Mouse (Mus musculus) limb, embryonic 12.5 days (tissue): Measurements from ENCODE around the gene Stk25. TPM values are rescaled to one million over a fixed set of nuclear protein-coding genes. Genes with fewer than 3 reads are reported as not detected.
A peak's percentile ranks its signal among the peaks of the same experiment; 100 is the strongest.

Source experiments
- ATAC-seq: fragments of 200-750 bp; cut with Nextera tagmentation; 2 replicates; pipeline ENCODE4 v1.8.0; 2017; ENCODE audit warnings: low read depth, moderate TSS enrichment; ENCODE audit not compliant: insufficient number of reproducible peaks, insufficient read depth, low FRiP score, low TSS enrichment
- H3K27ac ChIP-seq: fragments of 300-500 bp; sonication (generic); 2 replicates; pipeline ENCODE4 v1.5.1; 2016; ENCODE audit warnings: mild to moderate bottlenecking, moderate library complexity
- H3K27me3 ChIP-seq: fragments of 300-500 bp; sonication (generic); 2 replicates; pipeline ENCODE4 v1.6.1; 2016; ENCODE audit warnings: mild to moderate bottlenecking, moderate library complexity
- H3K36me3 ChIP-seq: fragments of 300-500 bp; sonication (generic); 2 replicates; pipeline ENCODE4 v1.6.1; 2016; ENCODE audit warnings: mild to moderate bottlenecking, moderate library complexity
- H3K4me1 ChIP-seq: fragments of 300-500 bp; sonication (generic); replicated peaks from 2 replicates; pipeline ENCODE4 v1.6.1; 2016
- H3K4me2 ChIP-seq: fragments of 300-500 bp; sonication (generic); 2 replicates; pipeline ENCODE4 v1.6.1; 2016; ENCODE audit warnings: mild to moderate bottlenecking, moderate library complexity
- H3K4me3 ChIP-seq: fragments of 300-500 bp; sonication (generic); replicated peaks from 2 replicates; pipeline ENCODE4 v1.5.1; 2016; ENCODE audit warnings: mild to moderate bottlenecking
- H3K9ac ChIP-seq: fragments of 300-500 bp; sonication (generic); replicated peaks from 2 replicates; pipeline ENCODE4 v1.6.1; 2016; ENCODE audit warnings: mild to moderate bottlenecking, moderate library complexity
- H3K9me3 ChIP-seq: fragments of 300-500 bp; sonication (generic); 2 replicates; pipeline ENCODE4 v1.6.1; 2016; ENCODE audit warnings: mild to moderate bottlenecking, moderate library complexity
- WGBS: fragments of 180-500 bp; shearing (Covaris S2); methylation state at CpG from one replicate; pipeline ENCODE4 v1.1.7; 2016; 5-methylcytosine and 5-hydroxymethylcytosine counted together
- polyA plus RNA-seq: library from polyadenylated mRNA; unstranded; fragments of >200 nt; fragmentation: Nextera tagmentation; extraction: Ambion mirVana; gene quantifications from 2 replicates; pipeline ENCODE4 v1.2.1, GENCODE M21; 2016

Stk25 gene
- polyA plus RNA-seq, 1 experiment from 2014 or later = 194 TPM

- no peak for ATAC-seq
- 92% methylated on average over 8 of the region's 8 CpGs for WGBS
- H3K27me3 ChIP-seq = peaks cover 11% of the 10 kb centered on the region; the same call in 1 of the 2 replicates
- no peak overlapping the region for H3K27ac ChIP-seq
- peaks cover 20% of the 10 kb centered on the region for H3K36me3 ChIP-seq
- H3K9me3 ChIP-seq = no peaks in the 10 kb centered on the region
- no peak overlapping the region for H3K9ac ChIP-seq
- H3K4me3 ChIP-seq = no peak overlapping the region
- H3K4me2 ChIP-seq = no peak overlapping the region
- peaks cover 10% of the 10 kb centered on the region for H3K4me1 ChIP-seq
Measured at GRCm38 (mm10) chr1:93691106-93691505, 32.6 kb upstream of the Stk25 start.

GRCm38 (mm10) chr1:93689901-93690496 lies 31.5 kb upstream of the Stk25 start:
- WGBS = 76% methylated on average over 7 of the region's 7 CpGs
- H3K36me3 ChIP-seq = peaks cover 9% of the 10 kb centered on the region
- ATAC-seq = no peak

GRCm38 (mm10) chr1:93688154-93688553 lies 29.7 kb upstream of the Stk25 start:
- H3K9ac ChIP-seq = no peak overlapping the region
- H3K27ac ChIP-seq = no peak overlapping the region
- peaks cover 11% of the 10 kb centered on the region for H3K4me1 ChIP-seq
- no peak for ATAC-seq
- H3K4me3 ChIP-seq = no peak overlapping the region
- no peak overlapping the region for H3K4me2 ChIP-seq
- 0 out of 2 replicates have a peak, but pooled peaks cover 3% of the 10 kb centered on the region for H3K36me3 ChIP-seq
- peaks cover 30% of the 10 kb centered on the region; the same call in 1 of the 2 replicates for H3K27me3 ChIP-seq
- no peaks in the 10 kb centered on the region for H3K9me3 ChIP-seq
- WGBS = 90% methylated on average over 8 of the region's 8 CpGs

More at GRCm38 (mm10) chr1:93689901-93690496, 31.5 kb upstream of the Stk25 start:
- Histone ChIP-seq H3K9me3 (no peaks in the 10 kb centered on the region), H3K4me3 (no peak overlapping the region), H3K4me2 (no peak overlapping the region), H3K27ac (no peak overlapping the region), H3K27me3 (peaks cover 19% of the 10 kb centered on the region; the same call in 1 of the 2 replicates), H3K9ac (no peak overlapping the region), H3K4me1 (peaks cover 11% of the 10 kb centered on the region)

GRCm38 (mm10) chr1:93686961-93687320 lies 28.5 kb upstream of the Stk25 start:
- no peak for ATAC-seq
- Histone ChIP-seq H3K4me3 (peak overlapping the region; percentile 62; the same call in 1 of the 2 replicates), H3K9ac (peak overlapping the region; percentile 68; the same call in 1 of the 2 replicates), H3K9me3 (0 out of 2 replicates have a peak, but pooled peaks cover 2% of the 10 kb centered on the region), H3K27me3 (peaks cover 32% of the 10 kb centered on the region; the same call in 1 of the 2 replicates), H3K27ac (0 out of 2 replicates have a peak overlapping the region, but pooled peaks have one; percentile 17), H3K4me1 (peaks cover 11% of the 10 kb centered on the region), H3K4me2 (peak overlapping the region; percentile 89), H3K36me3 (0 out of 2 replicates have a peak, but pooled peaks cover 3% of the 10 kb centered on the region)
- WGBS = 51% methylated on average over 3 of the region's 3 CpGs

- Histone ChIP-seq H3K9ac (peak overlapping the region; percentile 68), H3K9me3 (peaks cover 7% of the 10 kb centered on the region; the same call in 1 of the 2 replicates), H3K27me3 (peaks cover 32% of the 10 kb centered on the region; the same call in 1 of the 2 replicates), H3K27ac (peak overlapping the region; percentile 50; the same call in 1 of the 2 replicates), H3K4me3 (peak overlapping the region; percentile 62), H3K36me3 (0 out of 2 replicates have a peak, but pooled peaks cover 2% of the 10 kb centered on the region), H3K4me2 (peak overlapping the region; percentile 89), H3K4me1 (peaks cover 11% of the 10 kb centered on the region)
- ATAC-seq = peak; percentile 89
- WGBS = 3% methylated on average over 51 of the region's 51 CpGs
Measured at GRCm38 (mm10) chr1:93686245-93686960, 27.9 kb upstream of the Stk25 start.

- H3K9ac ChIP-seq = peak within 1 kb of the TSS; percentile 68
- H3K4me3 ChIP-seq = peak within 1 kb of the TSS; percentile 62
- H3K36me3 ChIP-seq = no peaks in the 10 kb centered on the region
- ATAC-seq = peak; percentile 67; the same call in 1 of the 2 replicates
- peaks cover 10% of the 10 kb centered on the region; the same call in 1 of the 2 replicates for H3K9me3 ChIP-seq
- peak within 1 kb of the TSS; percentile 89 for H3K4me2 ChIP-seq
- peak within 1 kb of the TSS; percentile 50; the same call in 1 of the 2 replicates for H3K27ac ChIP-seq
- peaks cover 32% of the 10 kb centered on the region; the same call in 1 of the 2 replicates for H3K27me3 ChIP-seq
- WGBS = under 1% methylated on average over 78 of the region's 78 CpGs
- peaks cover 11% of the 10 kb centered on the region for H3K4me1 ChIP-seq
Measured at GRCm38 (mm10) chr1:93685401-93686244, 27.2 kb upstream of the Stk25 start, which contains the start of gene Bok. Gene Bok (plus strand): TSS chr1:93685660.

GRCm38 (mm10) chr1:93679889-93680568 lies 21.6 kb upstream of the Stk25 start:
- Histone ChIP-seq H3K36me3 (no peaks in the 10 kb centered on the region), H3K4me1 (no peaks in the 10 kb centered on the region), H3K4me2 (no peak overlapping the region), H3K27ac (no peak overlapping the region), H3K9ac (no peak overlapping the region), H3K4me3 (no peak overlapping the region), H3K9me3 (peaks cover 10% of the 10 kb centered on the region; the same call in 1 of the 2 replicates), H3K27me3 (peaks cover 13% of the 10 kb centered on the region; the same call in 1 of the 2 replicates)
- 37% methylated on average over 7 of the region's 7 CpGs for WGBS
- no peak for ATAC-seq

GRCm38 (mm10) chr1:93678386-93678785 lies 19.9 kb upstream of the Stk25 start:
- no peaks in the 10 kb centered on the region for H3K4me1 ChIP-seq
- H3K27ac ChIP-seq = no peak overlapping the region
- H3K9me3 ChIP-seq = peaks cover 10% of the 10 kb centered on the region; the same call in 1 of the 2 replicates
- H3K4me3 ChIP-seq = no peak overlapping the region
- ATAC-seq = no peak
- no peak overlapping the region for H3K4me2 ChIP-seq
- no peaks in the 10 kb centered on the region for H3K36me3 ChIP-seq
- no peak overlapping the region for H3K9ac ChIP-seq
- 0 out of 2 replicates have a peak, but pooled peaks cover 5% of the 10 kb centered on the region for H3K27me3 ChIP-seq
- WGBS = 67% methylated on average over 2 of the region's 2 CpGs

GRCm38 (mm10) chr1:93672682-93673081 lies 14.2 kb upstream of the Stk25 start:
- no peak overlapping the region for H3K9ac ChIP-seq
- H3K4me2 ChIP-seq = no peak overlapping the region
- H3K27ac ChIP-seq = no peak overlapping the region
- no peaks in the 10 kb centered on the region for H3K27me3 ChIP-seq
- H3K9me3 ChIP-seq = no peaks in the 10 kb centered on the region
- no peaks in the 10 kb centered on the region for H3K36me3 ChIP-seq
- peaks cover 18% of the 10 kb centered on the region for H3K4me1 ChIP-seq
- ATAC-seq = no peak
- no peak overlapping the region for H3K4me3 ChIP-seq
- 92% methylated on average over 5 of the region's 5 CpGs for WGBS

- H3K27me3 ChIP-seq = no peaks in the 10 kb centered on the region
- no peaks in the 10 kb centered on the region for H3K9me3 ChIP-seq
- H3K9ac ChIP-seq = no peak overlapping the region
- no peak overlapping the region for H3K4me2 ChIP-seq
- peaks cover 18% of the 10 kb centered on the region for H3K4me1 ChIP-seq
- no peak overlapping the region for H3K4me3 ChIP-seq
- no peak for ATAC-seq
- no peaks in the 10 kb centered on the region for H3K36me3 ChIP-seq
- H3K27ac ChIP-seq = no peak overlapping the region
Measured at GRCm38 (mm10) chr1:93669941-93670340, 11.5 kb upstream of the Stk25 start.
